Mouse (Mus musculus) urinary bladder, postnatal 10 days (tissue): ENCODE data around the gene Ccdc61.

Experiments
- DNase-seq: peaks from one replicate; pipeline ENCODE4 v3.0.0; 2022; ENCODE audit warnings: low spot score

Gene Ccdc61

DNA sequence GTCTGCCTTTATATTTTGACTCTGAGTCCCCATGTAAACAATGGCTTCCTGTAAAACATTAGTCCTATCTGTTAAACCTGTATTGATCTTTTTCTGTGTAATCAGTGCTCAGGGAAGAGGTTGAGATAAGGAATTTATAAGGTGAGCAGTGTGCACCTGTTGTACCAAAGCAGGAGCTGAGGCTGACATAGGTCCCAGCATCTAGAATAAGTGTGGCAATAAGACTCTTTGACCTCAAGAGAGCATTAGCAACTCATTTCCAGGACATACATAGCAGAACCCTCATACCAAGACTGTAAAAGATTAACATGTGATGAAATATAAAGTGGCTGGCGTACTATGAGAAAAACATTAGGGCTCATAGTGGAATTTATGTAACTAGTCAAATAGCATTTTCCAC lies 61.8 kb downstream of the Ccdc61 start:
- DNase-seq: no peak

DNA sequence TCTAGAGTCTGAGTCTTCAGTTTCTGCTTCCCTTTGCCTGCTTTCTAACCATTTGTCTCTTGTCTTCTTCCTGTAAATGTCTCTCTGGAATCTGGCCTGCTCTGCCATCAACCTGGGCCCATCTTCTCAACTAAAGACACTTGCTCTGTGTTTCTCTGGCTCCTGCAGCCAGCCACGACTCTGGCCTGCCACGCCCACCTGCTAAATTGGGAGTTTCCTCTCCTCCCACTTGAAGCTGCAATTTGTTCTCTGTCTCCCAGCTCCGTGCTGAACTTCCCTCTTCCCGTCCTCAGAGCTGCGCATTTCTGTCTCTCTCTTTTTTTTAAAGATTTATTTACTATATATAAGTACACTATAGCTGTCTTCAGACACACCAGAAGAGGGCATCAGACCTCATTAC lies 65.4 kb downstream of the Ccdc61 start:
- DNase-seq: no peak

DNA sequence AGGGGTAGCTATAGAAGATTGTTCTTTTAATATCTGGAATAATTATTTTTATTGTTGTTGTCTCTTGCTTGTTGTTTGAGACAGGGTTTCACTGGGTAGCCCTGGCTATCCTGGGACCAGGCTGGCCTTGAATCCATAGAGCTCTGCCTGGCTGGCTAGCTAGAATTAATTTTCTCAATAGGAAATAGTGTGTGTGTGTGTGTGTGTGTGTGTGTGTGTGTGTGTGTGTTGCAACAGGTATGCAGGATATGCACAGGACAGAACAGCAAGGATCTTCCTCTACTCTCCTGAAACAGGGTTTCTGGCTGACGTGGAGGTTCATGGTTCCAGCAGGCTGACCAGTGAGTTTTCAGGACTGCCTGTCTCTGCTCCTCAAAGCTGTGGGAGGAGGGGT lies 69.0 kb downstream of the Ccdc61 start:
- DNase-seq: no peak
